Mouse (Mus musculus) c-Kit-positive CD71-negative TER-119-negative erythroid progenitor cells, embryonic 14.5 days (primary cell): ENCODE data around the gene Ano6.

Experiments
- DNase-seq: peaks from one replicate; pipeline ENCODE4 v3.0.0-alpha.2; 2013; ENCODE audit warnings: low read depth

Gene Ano6

DNA sequence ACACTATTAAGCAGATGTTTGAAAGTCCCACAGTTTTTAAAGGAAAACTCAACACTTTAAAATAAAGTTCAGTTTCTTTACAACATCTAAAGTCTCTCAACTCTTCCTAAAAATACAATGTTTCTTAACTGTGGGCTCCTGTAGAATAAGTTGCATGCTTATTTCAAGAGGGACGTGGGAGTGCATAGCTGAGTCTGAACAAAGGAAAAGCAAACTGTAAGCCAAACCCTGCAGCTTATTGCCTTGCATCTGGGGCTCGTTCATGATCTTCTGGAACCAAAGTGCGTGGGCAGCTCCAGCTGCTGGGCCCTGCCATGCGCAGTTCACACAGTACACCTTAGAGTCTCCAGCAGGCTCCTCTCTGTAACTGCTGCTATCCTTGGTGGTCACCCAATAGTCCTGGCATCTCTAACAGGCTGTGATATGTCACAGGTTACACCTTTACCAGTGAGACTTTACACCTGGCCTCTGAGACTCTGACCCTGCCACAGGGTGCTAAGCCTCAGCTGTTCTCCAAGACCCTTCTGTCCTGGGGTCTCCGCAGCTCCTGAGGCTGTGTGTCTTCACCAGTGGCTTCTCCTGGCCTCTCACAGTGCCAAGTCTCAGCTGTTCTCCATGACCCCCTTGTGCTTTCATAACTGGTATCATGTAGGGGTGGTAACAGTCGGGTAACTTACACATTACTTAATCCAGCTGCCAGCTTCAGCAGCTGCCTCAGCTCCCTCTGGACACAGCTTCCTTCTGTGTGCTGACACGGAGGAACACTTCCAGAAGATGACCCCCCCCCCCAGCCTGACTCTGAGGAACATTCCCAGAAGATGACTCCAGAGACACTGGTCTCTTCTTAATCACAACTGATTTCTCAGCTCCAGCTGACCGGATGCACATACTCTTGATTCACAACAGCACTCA is 66.3 kb downstream of the Ano6 start:
- no peak for DNase-seq

DNA sequence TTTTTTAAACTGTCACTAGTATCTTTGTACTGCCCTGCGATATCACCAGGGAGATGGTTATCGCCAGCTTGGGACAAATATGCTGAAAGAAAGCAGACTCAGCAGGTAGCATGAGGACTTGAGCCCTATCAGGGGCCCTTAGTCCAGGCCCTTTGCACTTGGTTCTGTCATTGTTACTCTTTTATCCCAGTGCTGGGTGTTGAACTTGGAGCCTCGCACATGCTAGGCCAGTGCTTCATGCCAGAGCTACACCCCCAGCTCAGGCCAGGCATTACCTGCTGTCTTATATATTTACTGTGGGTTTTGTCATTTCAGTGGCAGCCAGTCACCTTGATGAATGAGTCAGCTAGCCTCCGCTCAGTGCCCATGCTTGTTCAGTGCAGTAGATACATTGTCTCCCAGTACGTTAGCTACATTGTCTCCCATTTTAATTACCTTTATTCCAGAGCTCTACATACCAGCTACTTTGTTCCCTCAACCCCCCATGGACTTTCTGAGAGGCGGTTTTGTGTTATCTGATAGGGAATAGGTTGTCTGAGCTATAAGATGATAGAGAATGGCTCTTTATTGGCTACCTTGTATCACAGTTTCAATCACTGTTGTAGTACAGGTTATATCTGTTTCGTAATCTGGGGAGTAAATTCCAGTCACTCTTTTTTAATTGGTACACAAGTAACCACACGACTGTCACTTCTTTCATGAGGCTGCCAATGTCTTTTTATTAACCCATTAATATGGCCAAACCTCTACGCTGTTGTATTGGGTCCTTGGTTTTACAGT is 68.4 kb downstream of the Ano6 start:
- no peak for DNase-seq

DNA sequence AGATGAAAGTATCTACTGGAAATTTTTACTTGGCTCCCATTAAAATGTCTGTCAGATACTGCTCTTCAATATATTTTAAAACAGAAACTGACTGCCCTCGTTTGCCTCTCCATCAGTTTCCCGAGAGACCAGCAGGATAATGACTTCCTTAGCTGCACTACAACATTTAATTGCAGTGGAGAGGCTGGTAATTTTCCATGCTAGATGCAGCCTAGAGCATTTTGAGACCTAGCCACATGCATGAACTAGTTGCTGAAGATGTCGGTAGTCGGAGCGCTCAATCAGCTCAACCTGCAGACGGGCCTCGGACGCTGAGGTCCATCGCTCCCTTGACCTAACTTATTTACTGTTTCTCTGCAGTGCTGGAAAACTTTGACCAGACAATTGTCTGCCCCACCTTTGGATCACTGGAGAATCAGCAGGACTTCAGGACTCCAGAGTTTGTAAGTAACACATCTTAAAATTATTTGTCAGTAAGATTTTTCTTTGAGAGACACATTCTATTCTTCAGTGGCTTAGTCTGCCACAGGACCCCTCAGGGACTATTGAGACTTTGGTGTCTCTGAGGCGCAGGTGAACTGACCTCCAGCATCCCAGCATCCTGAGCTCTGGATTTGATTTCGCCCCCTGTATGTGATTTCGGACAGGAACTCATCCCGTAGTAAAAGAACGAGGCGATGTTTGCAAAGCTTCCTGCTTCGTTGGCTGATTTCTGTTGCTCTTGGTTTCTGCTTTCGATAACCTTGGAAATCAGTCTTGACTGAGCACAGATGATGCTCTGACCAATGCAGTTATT is 73.4 kb downstream of the Ano6 start:
- no peak for DNase-seq

DNA sequence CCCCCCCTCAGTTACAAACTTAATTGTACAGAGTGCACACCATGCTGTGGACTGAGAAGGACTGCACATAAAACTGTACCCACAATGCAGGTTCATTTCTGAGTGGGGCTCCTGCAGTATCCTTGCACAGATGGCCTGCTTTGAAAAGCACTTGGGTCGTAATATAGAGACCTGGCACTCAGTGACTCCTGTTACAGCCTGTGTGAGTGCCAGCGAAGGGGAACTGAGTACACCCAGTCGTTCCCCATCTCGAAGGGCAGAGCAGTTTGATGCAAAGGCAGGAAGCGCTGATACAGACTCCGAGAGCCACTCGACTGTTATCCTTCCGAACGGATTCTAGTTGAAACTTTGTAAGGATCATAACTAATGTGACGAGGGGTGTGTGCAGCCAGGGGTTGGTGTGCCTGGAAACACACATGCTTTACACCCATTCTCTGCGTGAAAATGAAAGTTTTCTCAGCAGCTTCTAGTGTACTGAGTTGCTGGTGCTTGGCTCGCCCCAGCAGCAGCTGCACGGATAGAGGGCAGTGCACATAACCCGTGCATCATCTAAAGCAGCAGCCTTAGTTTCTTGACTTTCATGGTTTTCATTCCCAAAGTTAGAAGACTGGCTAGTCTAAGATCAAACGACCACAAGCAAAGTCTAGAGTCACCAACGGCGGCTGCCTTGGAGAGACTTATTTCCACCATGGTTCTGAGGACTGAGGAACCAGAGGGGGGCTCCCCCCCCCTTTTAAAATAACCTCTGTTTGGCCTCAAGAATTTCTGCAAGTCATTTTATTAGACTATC is 74.9 kb downstream of the Ano6 start:
- no peak for DNase-seq

DNA sequence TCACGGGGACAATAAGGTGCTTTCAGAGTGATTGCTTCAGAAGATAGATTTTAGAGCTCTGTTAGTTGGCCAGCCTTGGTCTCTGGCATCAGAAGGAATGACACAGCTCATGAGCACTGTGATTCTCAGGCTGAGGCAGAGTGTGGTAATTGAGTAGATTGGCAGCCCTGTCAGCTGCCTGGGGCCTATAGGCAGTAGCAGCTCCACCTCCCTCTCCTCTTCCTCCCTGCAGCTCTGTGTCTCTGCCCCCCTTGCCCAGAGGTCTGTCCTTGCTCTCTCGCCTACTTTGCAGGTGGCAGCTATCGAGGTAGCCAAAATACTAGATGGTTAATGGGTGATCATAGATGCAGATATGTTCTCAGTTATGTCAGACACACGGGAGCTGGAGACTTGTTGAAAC is 77.5 kb downstream of the Ano6 start:
- no peak for DNase-seq

DNA sequence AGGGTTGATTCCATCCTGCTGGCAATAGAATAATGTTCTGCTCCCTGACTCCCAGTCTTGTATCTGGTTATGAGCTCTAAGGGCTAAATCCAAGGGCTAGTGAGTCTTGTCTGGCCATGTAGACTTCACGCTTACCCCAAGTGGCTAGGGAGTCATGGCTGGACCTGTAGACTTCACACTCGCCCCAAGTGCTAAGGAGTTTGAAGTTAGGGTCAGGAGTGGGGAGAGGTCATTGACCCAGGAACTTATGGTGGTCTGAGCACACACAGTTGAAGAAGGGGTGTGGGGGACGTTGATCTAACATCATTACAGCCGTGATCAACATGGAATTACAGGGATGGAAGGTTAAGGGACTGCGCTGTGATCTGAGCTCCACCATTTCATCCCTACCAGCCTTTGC is 79.0 kb downstream of the Ano6 start:
- DNase-seq = no peak

DNA sequence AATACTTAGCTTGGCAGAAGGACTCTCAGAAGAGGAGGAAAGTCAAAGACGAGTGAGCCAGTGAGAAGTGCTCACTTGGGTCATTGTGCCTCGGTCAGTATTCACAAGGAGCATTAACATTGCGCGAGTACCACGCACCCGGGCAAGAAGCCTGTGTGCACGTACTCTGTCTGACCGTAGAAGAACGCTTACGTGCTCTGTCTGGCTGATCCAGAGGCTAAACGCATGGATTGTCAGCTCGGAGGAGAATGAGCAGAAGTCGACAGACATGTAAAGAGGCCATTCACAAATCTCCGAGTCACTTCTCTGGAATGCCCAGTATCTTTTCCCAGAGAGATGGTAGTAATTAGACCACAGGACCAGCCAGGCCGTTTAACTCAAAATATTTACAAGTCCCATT is 81.0 kb downstream of the Ano6 start:
- no peak for DNase-seq

DNA sequence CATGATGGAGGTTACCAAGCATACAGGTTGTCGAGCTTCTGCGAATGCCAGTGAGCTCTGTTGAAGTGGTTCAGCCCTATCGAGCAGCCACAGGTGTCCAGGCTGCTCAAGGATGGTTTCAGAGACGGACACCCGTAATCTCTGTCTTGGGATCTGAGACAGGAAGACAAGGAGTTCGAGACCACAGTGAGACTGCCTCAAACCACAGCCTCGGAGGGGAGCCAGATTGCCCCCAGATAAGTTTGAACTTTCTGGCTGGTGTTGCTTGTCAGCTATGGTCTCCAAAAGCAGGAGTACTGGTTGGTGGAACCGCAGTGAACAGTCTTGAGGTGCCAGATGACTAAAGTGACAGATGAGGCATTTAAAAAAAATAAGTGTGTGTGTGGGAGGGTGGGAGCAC is 81.8 kb downstream of the Ano6 start:
- no peak for DNase-seq

DNA sequence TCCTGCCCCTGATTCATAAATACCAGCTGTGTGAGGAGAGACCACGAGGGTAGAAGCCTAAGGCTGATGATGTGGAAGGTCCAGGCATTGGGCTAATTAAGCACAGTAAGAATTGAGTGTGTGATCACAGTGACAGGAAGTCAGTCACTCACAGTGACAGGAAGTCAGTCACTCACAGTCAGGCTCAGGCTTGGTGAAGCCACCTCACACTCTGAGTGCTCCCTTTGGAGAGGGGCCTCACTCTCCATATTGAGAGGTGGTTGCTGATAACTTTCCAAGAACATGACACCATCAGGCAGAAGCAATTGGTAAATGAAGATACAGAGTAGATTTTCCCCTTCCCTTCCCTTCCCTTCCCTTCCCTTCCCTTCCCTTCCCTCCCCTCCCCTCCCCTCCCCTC is 82.6 kb downstream of the Ano6 start:
- DNase-seq = no peak

DNA sequence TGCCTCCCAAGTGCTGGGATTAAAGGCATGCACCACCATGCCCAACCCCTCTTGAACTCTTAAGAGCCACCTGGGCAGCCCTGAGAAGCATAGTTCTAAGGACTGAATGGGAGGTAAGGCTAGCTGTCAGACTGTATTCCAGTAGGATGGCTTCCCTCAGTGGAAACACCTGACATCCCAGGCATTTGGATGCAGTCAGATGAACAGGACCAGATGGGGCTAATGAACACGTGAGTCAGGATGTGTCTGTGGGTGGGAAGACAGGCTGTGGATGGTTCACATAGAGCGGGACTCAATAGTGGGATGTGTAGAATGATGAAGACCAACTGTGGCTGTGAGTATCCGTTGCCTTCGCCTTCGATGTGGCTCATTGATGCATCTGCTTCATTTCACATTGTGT is 83.6 kb downstream of the Ano6 start:
- no peak for DNase-seq

DNA sequence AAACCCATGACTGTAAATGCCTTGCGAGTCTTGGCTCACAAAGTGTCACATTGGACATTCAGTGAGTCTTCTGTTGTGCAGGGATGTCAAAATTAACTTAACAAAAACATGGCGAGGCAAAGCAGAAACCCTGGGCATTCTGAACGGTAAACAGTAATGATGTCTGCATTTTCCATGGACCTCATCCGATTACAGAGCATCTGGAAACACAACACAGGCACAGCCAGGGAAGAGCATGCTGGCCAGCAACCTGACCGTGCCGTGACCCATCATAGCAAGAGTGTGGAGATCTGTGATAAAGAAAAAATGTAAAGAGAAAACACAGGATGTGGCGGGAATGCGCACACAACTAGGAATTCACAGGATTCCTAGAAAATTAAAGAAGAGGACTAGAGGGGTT is 84.1 kb downstream of the Ano6 start:
- DNase-seq = no peak

DNA sequence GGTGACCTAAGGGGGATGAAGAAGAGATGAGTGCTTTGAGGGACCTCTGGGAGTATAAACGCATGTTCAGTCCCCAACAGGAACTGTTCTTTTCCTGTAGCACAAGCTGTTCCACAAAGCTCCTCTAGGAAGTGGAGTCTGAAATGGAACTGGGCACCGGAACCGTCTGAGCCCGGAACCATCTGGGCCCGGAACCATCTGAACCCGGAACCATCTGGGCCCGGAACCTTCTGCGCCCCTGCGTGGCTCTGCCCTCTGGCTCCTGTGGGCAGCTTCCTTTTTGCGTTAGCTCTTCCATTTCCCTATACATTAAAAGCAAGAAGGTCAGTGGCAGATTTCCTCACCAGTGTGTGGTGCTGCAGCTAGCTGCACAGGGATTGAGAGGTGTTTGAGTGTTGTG is 85.3 kb downstream of the Ano6 start:
- DNase-seq = no peak

DNA sequence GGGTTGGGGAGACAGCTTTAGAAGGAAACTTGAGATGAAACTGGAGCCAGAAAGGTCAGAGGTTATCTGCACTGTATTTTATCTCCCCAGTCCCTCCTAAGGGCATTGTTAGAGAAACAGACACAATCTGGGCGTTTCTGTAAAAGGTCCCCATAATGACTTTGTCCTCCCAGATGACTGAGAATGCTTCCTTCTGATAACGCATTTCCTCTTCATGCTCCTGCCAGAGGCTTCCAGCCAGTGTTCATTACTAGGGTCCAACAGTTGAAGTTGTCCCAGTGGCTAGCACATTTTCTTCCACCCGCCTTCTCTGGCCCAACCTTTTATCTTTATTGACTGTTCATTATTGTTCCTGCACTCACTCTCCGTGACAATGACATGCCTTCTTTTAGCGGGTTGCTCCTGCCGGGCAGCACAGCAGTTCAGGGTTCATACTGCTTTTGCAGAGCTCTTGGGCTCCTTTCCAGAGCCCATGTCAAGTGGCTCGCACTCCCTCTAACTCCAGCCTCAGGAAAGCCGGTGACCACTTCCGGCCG is 90.0 kb downstream of the Ano6 start:
- peak; percentile 34 for DNase-seq

DNA sequence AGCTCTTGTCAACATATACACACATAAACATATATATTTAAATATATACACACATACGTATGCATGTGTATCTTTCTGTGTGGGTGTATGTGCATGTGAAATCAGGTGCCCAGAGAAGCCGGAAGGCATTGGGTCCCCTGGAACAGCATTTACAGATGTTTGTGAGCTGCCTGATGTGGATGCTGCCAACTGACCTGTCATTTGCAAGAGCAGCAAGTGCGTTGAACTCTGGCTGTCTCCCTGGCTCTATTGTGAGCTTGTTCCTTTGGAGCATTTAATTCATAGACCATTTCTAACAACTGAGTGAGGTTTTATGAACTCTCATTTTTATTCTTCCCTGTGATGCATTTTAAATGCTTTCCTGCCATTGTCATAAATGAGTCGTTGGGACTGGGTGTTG is 91.8 kb downstream of the Ano6 start:
- DNase-seq = no peak

DNA sequence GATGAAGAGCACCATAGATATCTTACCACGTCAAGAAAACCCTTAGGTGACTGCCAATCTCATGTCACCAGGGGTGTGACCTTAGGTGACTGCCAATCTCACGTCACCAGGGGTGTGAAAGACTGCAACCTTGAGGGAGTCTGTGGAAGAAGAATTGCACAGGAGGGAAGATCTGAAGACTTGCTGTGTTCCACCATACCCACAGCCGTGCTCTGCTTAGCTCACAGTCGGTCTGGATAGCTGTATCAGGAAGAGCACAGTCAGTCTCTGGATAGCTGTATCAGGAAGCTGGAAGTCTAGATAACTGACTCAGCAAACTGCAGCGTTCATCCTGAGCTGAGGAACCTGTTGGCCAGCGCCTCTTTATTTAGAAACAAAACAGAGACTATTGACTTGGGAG is 92.9 kb downstream of the Ano6 start:
- no peak for DNase-seq

DNA sequence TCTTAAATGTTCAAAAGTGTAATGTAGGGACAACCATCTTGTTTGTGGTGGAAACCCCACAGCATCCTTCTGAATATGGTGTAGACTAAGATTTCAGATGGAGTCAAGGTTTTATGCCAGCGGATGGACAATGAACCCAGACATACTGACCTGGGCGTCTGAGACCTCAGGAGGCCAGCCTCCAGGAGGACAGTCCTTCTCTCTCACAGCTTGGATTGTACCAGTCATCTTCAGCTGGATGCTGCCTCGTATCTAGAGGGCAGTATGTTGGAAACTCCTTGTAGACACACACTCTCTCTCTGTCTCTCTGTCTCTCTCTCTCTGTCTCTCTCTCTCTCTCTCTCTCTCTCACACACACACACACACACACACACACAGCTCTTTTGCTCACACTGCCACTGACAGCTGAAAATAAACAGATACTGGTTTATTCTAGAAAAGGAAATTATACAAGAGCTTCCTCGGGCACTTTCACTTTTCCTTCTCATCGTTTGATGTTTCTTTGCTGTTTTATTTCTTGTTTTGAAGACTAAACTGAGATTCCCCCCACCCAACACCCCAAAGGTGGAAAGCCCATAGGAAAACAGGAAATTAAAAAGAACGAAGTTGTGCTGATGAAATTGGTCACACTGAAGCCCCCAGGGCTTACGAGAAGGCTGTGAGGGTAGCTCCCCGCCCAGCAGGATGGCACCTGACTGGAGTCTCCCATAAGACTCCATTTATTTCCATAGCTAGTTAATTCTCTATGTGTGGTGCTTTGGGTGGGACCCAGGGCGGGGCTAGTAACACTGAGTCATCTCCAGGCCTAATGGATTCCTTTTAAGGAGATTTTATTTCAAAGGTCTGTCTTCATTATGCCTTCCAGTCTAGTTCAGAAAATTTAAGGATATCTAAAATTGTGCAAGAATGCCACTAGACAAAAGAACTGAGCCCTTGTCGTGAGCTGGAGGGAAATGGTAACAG is 94.3 kb downstream of the Ano6 start:
- no peak for DNase-seq

DNA sequence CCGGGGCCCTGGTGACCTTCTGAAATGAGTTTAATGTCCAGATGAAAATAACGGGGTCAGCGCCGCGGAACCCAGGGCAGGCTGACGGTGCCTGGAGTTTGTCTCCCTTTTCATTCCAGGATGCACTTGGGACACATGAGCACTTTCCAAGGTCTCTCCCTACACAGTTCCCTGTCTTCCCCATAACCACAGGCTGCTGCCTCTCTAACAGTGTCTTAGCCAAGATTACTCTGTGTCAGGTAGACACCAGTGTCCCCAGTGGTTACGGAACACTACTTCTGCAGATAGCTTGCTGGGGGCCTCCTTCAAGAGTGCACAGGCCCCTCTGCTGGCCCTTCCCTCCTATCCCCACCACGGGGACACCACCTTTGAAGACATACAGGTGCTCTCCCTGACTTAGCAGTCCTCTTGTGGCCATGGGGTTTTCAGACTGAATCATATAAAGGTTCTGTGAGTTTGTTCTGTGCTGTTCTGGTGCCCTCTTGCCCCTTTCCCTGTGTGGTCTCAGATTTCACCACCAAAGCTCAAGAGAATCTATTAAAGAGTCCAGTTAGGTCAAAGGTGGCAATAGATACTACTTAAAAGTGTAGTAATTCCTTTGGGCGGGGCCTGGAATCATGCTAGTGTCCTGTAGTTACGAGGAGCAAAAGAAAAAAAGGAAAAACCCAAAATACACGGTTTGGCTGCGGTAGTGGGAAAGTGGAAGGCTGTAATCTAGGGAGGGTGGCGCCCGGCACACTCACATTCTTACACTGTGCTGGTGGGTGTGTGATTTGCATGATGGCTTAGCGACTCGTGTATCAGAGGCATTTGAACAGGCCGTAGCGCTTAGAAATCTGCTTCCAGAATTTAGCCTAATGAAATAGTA is 95.5 kb downstream of the Ano6 start:
- DNase-seq = no peak

DNA sequence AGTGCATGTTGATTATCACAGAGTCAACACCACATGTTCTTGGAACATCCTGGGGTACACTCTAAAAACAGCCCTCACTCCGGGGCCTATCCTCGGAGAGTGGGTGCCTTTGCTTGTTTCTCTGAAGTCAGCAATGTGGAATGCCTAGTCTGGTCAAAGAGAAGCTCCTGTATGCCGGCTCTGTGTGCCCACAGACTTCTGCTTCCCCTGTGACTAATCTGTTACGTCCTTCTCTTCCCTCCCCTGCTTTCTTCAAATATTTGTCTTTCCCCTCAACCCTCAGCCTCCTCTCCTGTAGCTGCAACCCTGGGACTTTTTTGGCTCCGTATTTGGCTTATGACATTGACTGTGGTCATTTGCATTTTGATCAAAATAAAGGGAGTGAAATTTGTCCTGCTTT is 96.7 kb downstream of the Ano6 start:
- DNase-seq = no peak

DNA sequence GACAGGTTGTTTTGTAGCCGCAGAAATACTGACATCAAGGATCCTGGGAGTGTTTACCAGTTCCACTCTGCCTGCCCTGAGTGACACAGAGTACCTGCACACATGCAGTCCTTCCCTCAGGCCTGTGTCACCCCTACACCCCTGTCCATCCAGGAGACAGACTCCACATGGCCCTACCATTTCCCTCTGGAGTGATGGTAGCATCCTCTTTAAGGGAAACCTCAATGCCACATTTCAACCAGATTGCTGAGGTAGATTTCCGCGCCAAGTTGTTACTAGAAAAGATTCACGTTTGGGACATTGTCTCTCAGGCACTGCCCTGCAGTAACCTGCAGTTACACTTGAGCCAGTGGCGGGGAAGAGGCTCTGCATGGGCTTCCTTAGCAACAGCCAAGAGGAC is 97.9 kb downstream of the Ano6 start:
- no peak for DNase-seq
